Mouse (Mus musculus) cerebellum, adult 18-20 months (tissue): ENCODE data around the gene Mpdu1.
"Not testable (repeated sequence)": the region's sequence is repeated elsewhere in the genome, so short reads cannot be mapped to it uniquely, and the experiment has no call there.

Source experiments
- DNase-seq, 2 experiments: peaks; one replicate each; pipeline ENCODE4 v3.0.0; 2021

Mpdu1 gene

GRCm38 (mm10) chr11:69662213-69662966, at the start of gene Mpdu1:
Gene Mpdu1, minus strand, starts transcription at chr11:69662642.
- peak; percentile 93 to 96 for DNase-seq

DNA sequence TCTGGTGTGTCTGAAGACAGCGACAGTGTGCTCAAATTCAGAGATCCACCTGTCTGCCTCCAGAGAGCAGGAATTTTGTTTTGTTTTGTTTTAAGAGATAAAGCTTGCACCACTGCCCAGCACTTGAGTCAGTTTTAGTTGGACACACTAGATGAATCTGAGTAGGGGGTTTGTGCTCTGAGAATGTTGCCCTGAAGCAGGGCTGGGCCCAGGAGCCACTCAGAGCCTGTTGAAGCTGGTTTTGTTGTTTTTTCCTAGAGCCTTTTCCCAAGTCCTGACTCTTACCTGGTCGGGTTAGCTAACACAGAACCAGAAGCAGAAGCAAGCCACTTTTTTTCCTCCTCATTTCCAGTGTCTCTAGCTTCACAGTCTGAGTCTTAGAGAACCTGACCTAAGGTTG, 48.6 kb upstream of the Mpdu1 start:
- DNase-seq: no peak

- no peak for DNase-seq
These were observed 48.0 kb upstream of the Mpdu1 start for GRCm38 (mm10) chr11:69710470-69710869.

- peak in 1 of 2 experiments; percentile 27 for DNase-seq
These were observed 47.4 kb upstream of the Mpdu1 start for GRCm38 (mm10) chr11:69709554-69710446.

- DNase-seq: peak; percentile 37 to 38
These were observed 46.3 kb upstream of the Mpdu1 start for GRCm38 (mm10) chr11:69708614-69709265.

GRCm38 (mm10) chr11:69707873-69708381, 45.5 kb upstream of the Mpdu1 start:
- no peak for DNase-seq

DNA sequence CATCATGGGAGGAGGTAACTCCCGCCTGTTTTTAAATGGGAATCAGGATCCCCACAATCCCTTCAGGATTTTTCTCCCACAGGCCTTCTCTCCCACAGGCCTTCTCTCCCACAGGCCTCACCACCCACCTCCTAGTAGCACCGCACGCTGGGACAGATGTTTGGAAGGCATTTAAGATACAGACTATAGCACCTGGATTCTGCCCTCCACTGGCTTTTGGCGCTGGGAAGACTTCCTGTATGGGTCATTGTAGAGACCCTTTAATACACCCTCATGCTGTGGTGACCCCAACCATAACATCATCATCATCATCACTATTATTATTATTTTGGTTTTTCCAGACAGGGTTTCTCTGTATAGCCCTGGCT, 45.0 kb upstream of the Mpdu1 start:
- DNase-seq: no peak

DNA sequence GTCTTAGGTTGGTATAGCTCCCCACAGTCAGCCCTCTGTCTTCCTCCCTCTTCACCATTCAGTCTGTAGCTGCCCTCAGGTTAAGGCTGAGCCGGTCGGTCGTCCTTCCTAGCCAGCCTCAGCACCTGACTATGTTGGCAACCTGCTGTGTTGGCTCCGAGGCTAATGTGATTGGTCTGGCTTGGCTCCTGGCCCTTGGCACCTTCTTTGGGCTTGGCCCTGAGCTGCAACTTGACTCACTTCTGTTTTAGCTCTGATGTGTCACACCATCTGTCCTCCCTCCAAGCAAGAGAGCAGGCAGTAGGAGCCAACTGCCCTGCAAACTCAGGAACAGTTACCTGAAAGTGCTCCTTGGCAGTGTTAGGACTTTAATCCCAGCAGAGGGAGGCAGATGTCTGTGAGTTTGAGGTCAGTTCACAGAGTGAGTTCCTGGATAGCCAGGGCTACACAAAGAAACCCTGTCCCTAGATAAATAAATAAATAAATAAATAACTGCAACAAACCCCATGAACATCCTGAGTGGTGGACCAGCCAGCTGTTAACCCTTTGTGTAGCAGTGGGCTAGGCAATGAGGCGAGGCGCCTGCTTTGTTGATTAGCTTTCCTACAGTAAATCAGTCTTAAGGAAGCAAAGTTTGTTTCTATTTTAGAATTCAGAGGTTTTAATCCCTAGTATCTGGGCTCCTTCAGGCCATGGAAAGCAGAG, 44.5 kb upstream of the Mpdu1 start:
- peak; percentile 96 to 97 for DNase-seq

DNA sequence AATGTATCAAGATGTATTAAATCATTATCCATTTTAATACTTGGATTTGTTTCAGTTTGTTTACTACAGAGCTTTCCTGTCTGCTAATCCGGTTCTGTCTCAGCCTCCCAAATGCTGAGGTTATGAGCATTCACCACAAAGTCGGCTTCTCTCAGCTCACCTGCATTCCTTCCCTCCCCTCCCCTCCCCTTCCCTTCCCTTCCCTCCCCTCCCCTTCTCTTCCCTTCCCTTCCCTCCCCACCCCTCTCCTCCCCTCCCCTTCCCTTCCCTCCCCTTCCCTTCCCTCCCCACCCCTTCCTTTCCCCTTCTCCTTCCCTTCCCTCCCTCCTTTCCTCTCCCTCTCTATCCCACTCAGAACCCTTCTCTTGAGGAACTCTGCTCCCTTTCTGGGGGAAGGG, 42.2 kb upstream of the Mpdu1 start:
- DNase-seq: no peak

DNA sequence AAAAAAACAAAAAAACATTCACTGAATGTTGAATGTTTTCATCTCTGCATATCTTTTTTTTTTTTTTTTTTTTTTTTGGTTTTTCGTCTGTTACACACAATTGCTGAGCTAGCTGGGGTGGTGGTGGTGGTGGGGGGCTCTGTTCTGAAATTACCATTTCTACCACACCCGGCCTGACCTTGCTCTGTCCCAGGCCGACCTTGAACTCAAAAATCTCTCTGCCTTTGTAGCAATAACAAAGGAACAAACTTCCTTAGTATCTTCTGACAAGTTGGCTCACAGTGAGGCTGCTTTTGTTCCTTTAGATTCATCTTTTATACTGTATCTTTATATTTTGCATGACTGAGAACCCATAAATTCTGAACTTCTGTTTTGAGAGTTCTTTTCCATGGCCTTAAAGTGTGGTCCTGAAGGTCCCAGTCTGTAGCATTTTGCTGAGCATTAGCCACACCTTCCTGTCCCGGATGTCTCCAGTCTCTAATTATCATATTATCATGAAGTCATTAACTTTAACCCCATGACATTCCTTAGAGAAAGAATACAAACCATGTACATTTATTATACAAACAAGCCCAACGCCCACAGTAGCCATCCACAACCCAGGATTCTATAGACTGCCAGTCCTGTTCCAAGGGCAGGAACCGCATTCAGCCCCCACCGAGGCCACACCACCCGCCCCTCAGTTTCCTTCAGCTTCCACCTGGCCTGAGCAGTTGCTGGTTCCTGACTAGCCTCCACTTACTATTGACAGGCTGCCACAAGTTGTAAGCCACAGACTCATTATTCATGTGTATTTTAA, 41.6 kb upstream of the Mpdu1 start:
- no peak for DNase-seq

DNA sequence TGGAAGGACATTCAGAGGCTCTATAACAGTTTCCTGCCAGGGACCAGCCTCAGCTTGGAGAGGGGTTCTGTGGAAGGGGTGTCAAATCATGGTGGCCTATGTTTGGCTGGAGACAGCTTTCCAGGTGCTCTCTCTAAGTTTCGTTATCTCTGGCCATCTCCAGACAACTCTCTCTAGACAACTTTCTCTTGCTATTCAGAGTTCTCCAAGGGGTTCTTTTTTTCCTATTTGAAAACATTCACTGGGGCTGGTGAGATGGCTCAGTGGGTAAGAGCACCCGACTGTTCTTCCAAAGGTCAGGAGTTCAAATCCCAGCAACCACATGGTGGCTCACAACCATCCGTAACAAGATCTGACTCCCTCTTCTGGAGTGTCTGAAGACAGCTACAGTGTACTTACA, 40.9 kb upstream of the Mpdu1 start:
- DNase-seq: not testable (repeated sequence)

DNA sequence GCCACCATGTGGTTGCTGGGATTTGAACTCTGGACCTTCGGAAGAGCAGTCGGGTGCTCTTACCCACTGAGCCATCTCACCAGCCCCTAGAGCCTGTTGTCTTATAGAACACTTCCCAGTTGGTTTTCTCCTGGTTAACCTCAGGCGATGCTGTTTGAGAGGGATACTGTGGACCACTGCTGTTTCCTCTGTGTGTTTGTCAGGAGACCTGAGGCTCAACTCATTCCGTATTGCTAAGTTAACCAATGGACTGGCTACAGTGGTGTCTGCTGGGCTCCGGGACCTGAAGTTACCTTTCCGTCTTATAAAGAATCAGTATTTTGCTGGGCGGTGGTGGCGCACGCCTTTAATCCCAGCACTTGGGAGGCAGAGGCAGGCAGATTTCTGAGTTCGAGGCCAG, 40.4 kb upstream of the Mpdu1 start:
- DNase-seq: not testable (repeated sequence)

- no peak for DNase-seq
These were observed 37.2 kb upstream of the Mpdu1 start for GRCm38 (mm10) chr11:69699595-69699994.

DNA sequence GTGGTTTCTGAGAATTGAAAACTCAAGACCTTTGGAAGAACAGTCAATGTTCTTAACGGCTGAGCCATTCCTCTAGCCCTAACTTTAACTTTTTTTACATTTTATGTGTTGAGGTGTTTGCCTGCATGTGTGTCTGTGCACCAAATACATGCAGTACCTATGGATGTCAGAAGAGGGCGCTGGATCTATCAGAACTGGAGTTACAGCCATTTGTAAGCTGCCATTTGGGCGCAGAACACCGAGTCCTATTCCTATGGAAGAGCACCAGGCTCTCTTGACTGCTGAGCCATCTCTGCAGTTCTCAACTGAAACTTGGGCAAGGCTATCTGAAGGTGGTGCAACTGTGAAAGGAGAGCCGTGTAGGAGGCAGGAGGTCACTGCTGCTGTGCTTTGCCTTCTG, 36.1 kb upstream of the Mpdu1 start:
- no peak for DNase-seq

DNA sequence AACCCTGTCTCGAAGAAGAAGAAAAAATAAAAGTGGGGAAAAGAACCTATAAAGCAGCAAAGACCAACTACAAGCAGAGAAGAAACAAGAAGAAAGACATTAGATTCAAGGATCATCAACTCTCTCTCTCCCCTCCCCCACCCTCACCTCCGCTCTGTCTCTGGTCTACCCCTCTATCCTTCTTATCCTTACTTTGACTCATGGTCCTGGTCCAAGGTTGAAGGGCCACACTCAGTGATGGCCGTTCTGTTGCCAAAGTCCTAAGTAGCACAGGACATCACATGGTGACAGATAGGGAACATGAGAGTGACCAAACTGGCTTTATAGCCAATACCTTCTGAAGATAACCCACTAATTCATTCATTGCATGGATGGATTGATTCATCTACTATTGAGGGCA, 35.0 kb upstream of the Mpdu1 start:
- no peak for DNase-seq

GRCm38 (mm10) chr11:69695361-69696181, 33.1 kb upstream of the Mpdu1 start, which contains the start of the genes Tnfsf12 and Tnfsfm13:
Gene Tnfsf12, minus strand, starts transcription at chr11:69695849.
Gene Tnfsfm13, minus strand, starts transcription at chr11:69696098.
- peak; percentile 63 to 71 for DNase-seq

GRCm38 (mm10) chr11:69695046-69695360, 32.6 kb upstream of the Mpdu1 start:
- no peak for DNase-seq

- no peak for DNase-seq
These were observed 31.1 kb upstream of the Mpdu1 start for GRCm38 (mm10) chr11:69693421-69693965.

DNA sequence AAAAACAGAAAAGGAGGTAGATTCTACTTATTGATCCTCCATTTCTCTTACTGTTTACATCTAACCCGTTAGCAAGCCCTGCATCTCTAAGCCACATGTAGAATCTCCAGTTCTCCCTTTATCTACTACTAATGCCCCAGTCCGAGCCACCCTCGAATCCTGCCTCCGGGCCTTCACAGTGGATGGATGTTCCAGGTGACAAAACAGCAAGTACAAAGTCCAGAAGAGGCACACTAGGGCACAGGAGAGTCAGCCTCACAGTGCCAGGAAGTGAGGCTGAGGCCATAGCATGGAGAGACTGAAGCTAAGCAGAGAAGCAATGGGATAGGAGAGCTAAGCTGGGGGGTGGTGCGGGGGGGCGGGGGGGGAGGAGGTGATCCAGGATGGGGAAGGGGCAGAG, 30.4 kb upstream of the Mpdu1 start:
- no peak for DNase-seq

DNA sequence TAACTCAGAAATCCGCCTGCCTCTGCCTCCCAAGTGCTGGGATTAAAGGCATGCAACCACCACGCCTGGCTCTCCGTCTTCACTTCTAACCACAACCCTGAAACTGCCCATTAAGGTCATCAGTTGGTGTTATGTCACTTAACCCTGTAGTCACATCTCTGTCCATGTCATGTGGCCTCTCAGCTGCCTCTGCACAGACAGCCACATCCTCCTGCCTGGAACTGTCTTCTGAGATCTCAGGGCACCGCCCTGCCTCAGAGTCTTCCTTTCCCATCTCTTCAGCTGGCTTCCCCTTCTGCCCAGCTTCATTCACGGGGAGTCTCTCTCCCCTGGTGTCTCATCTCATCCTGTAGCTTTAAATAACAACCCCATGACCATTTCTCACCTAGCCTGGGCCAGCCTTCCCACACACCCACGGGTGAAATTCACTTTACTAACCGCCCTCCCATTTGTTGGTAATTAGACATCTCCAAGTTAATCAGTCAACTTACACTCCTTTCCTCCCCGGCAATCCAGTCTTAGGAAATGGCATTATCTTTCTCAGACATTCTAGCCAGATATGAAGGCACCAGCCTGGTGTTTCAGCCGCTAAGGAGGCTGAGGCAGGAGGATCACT, 29.9 kb upstream of the Mpdu1 start:
- no peak for DNase-seq
